Mouse (Mus musculus) heart, postnatal 0 days (tissue): ENCODE results near the gene Arhgap9. TPM values are rescaled to one million over a fixed set of nuclear protein-coding genes. Genes with fewer than 3 reads are reported as not detected.
"Not testable (repeated sequence)": the region's sequence is repeated elsewhere in the genome, so short reads cannot be mapped to it uniquely, and the experiment has no call there.

ENCODE experiments used
- ATAC-seq: fragments of 200-750 bp; cut with Nextera tagmentation; 2 replicates; pipeline ENCODE4 v1.8.0; 2017; ENCODE audit warnings: low read depth, moderate number of reproducible peaks, moderate library complexity; ENCODE audit not compliant: insufficient read depth
- DNase-seq: peaks from one replicate; pipeline ENCODE4 v3.0.0-alpha.2; 2016; ENCODE audit warnings: low spot score
- H3K27ac ChIP-seq: fragments of 300-500 bp; sonication (generic); 2 replicates; pipeline ENCODE4 v1.5.1; 2014; ENCODE audit warnings: low read depth, mild to moderate bottlenecking
- H3K27me3 ChIP-seq: fragments of 300-500 bp; sonication (generic); 2 replicates; pipeline ENCODE4 v1.6.1; 2014; ENCODE audit warnings: low read length, mixed read lengths; ENCODE audit not compliant: control insufficient read depth, insufficient read depth
- H3K36me3 ChIP-seq: fragments of 300-500 bp; sonication (generic); replicated peaks from 2 replicates; pipeline ENCODE4 v1.6.1; 2014; ENCODE audit warnings: low read length, mixed read lengths; ENCODE audit not compliant: control insufficient read depth, insufficient read depth
- H3K4me1 ChIP-seq: fragments of 300-500 bp; sonication (generic); 2 replicates; pipeline ENCODE4 v1.6.1; 2014; ENCODE audit warnings: antibody characterized with exemption; ENCODE audit not compliant: control insufficient read depth, insufficient read depth
- H3K4me2 ChIP-seq: fragments of 300-500 bp; sonication (generic); 2 replicates; pipeline ENCODE4 v1.6.1; 2014; ENCODE audit warnings: low read depth, mild to moderate bottlenecking, low read length, moderate library complexity
- H3K4me3 ChIP-seq: fragments of 300-500 bp; sonication (generic); 2 replicates; pipeline ENCODE4 v1.5.1; 2014; ENCODE audit warnings: low read depth, low read length
- H3K9ac ChIP-seq: fragments of 300-500 bp; sonication (generic); replicated peaks from 2 replicates; pipeline ENCODE4 v1.6.1; 2014; ENCODE audit warnings: low read depth, low read length, mixed read lengths
- H3K9me3 ChIP-seq: fragments of 300-500 bp; sonication (generic); replicated peaks from 2 replicates; pipeline ENCODE4 v1.6.1; 2016; ENCODE audit warnings: low read length; ENCODE audit not compliant: control insufficient read depth
- CTCF ChIP-seq: IDR thresholded peaks from 2 replicates; pipeline ENCODE4 v1.5.1; 2016; ENCODE audit warnings: antibody characterized with exemption, control low read depth, low read depth
- EP300 ChIP-seq: IDR thresholded peaks from 2 replicates; pipeline ENCODE4 v1.6.1; 2016; ENCODE audit warnings: antibody characterized with exemption, low read depth
- WGBS: fragments of 180-500 bp; shearing (Covaris S2); extraction: QIAGEN DNeasy Blood & Tissue Kit; methylation state at CpG from one replicate; pipeline ENCODE4 v1.1.7; 2014; 5-methylcytosine and 5-hydroxymethylcytosine counted together
- polyA plus RNA-seq: library from polyadenylated mRNA; unstranded; fragments of >200 nt; fragmentation: Nextera tagmentation; extraction: Ambion mirVana; gene quantifications from 2 replicates; pipeline ENCODE4 v1.2.1, GENCODE M21; 2015
- total RNA-seq: library from RNA; depleted of rRNA; stranded (reverse); fragments of >200 nt; gene quantifications from 2 replicates; pipeline ENCODE4 v1.2.3, GENCODE M21; 2014; ENCODE audit warnings: low replicate concordance

Gene Arhgap9
- total and polyA plus RNA-seq, 2 experiments from 2014 or later = 0.73 to 1.8 TPM

- 89% methylated on average over 6 of the region's 6 CpGs for WGBS
- Histone ChIP-seq H3K36me3 (peaks cover 94% of the 10 kb centered on the region), H3K27ac (no peak overlapping the region), H3K4me3 (no peak overlapping the region), H3K9ac (no peak overlapping the region), H3K27me3 (no peaks in the 10 kb centered on the region), H3K9me3 (no peaks in the 10 kb centered on the region), H3K4me1 (peaks cover 6% of the 10 kb centered on the region; the same call in 1 of the 2 replicates), H3K4me2 (no peak overlapping the region)
- no peak for DNase-seq
- ATAC-seq = no peak
- TF ChIP-seq CTCF (no peak), EP300 (no peak)
Observed at GRCm38 (mm10) chr10:127300361-127300760, 21.4 kb upstream of the Arhgap9 start.

- ATAC-seq (no peak), DNase-seq (no peak)
- no peak overlapping the region for H3K4me3 ChIP-seq
- no peak overlapping the region for H3K27ac ChIP-seq
- H3K4me2 ChIP-seq = no peak overlapping the region
- H3K4me1 ChIP-seq = no peaks in the 10 kb centered on the region
- H3K36me3 ChIP-seq = peaks cover 94% of the 10 kb centered on the region
- no peaks in the 10 kb centered on the region for H3K9me3 ChIP-seq
- H3K9ac ChIP-seq = no peak overlapping the region
- WGBS = 90% methylated on average over 11 of the region's 11 CpGs
- H3K27me3 ChIP-seq = no peaks in the 10 kb centered on the region
- TF ChIP-seq EP300 (no peak), CTCF (no peak)
Observed at GRCm38 (mm10) chr10:127303136-127303535, 18.6 kb upstream of the Arhgap9 start.

- H3K27me3 ChIP-seq, DNase-seq, H3K4me2 ChIP-seq, H3K4me3 ChIP-seq, H3K9me3 ChIP-seq, H3K9ac ChIP-seq, ATAC-seq, H3K27ac ChIP-seq, H3K4me1 ChIP-seq: not testable (repeated sequence)
- peaks cover 47% of the 10 kb centered on the region for H3K36me3 ChIP-seq
- WGBS = 82% methylated on average over 3 of the region's 3 CpGs
Observed at GRCm38 (mm10) chr10:127309167-127309566, 12.6 kb upstream of the Arhgap9 start.

- no peak for TF ChIP-seq CTCF
- TF ChIP-seq EP300 = no peak
- H3K27me3 ChIP-seq = no peaks in the 10 kb centered on the region
- 34% methylated on average over 23 of the region's 23 CpGs for WGBS
- peaks cover 30% of the 10 kb centered on the region for H3K36me3 ChIP-seq
- peaks cover 3% of the 10 kb centered on the region; the same call in 1 of the 2 replicates for H3K4me1 ChIP-seq
- H3K4me2 ChIP-seq = peak overlapping the region; percentile 85
- H3K9me3 ChIP-seq = no peaks in the 10 kb centered on the region
- ATAC-seq = peak; percentile 62
- H3K9ac ChIP-seq = peak overlapping the region; percentile 81
- peak; percentile 70 for DNase-seq
- peak overlapping the region; percentile 83 for H3K4me3 ChIP-seq
- H3K27ac ChIP-seq = peak overlapping the region; percentile 70
Observed at GRCm38 (mm10) chr10:127310523-127311475, 11.0 kb upstream of the Arhgap9 start.

- Histone ChIP-seq H3K36me3 (peaks cover 22% of the 10 kb centered on the region), H3K4me1 (peaks cover 3% of the 10 kb centered on the region; the same call in 1 of the 2 replicates), H3K4me3 (peak within 1 kb of the TSS; percentile 83), H3K4me2 (peak within 1 kb of the TSS; percentile 85), H3K27me3 (no peaks in the 10 kb centered on the region), H3K9ac (peak within 1 kb of the TSS; percentile 81), H3K9me3 (no peaks in the 10 kb centered on the region), H3K27ac (peak within 1 kb of the TSS; percentile 70)
- peak; percentile 96 for ATAC-seq
- WGBS = under 1% methylated on average over 65 of the region's 65 CpGs
- peak; percentile 98 for DNase-seq
- 0 out of 2 replicates have a peak, but pooled peaks have one; percentile 1 for TF ChIP-seq CTCF
- TF ChIP-seq EP300 = 0 out of 2 replicates have a peak, but pooled peaks have one; percentile 52
Observed at GRCm38 (mm10) chr10:127311476-127312355, 10.0 kb upstream of the Arhgap9 start, which contains the start of gene Mars. Gene Mars, minus strand, starts transcription at chr10:127311786.
